Mouse (Mus musculus) midbrain, embryonic 11.5 days (tissue): Measurements from ENCODE around the gene Sgms1. TPM values are rescaled to one million over a fixed set of nuclear protein-coding genes. Genes with fewer than 3 reads are reported as not detected.
"Not testable (repeated sequence)": the region's sequence is repeated elsewhere in the genome, so short reads cannot be mapped to it uniquely, and the experiment has no call there.

Experiments used
- ATAC-seq: fragments of 200-750 bp; cut with Nextera tagmentation; 2 replicates; pipeline ENCODE4 v1.8.0; 2017; ENCODE audit warnings: moderate TSS enrichment, moderate library complexity; ENCODE audit not compliant: low FRiP score
- DNase-seq: peaks from one replicate; pipeline ENCODE4 v3.0.0; 2015; ENCODE audit warnings: low spot score; ENCODE audit errors: missing footprints
- H3K27ac ChIP-seq: fragments of 300-500 bp; sonication (generic); 2 replicates; pipeline ENCODE4 v1.5.1; 2014; ENCODE audit warnings: low read depth, low read length
- H3K27me3 ChIP-seq: fragments of 300-500 bp; sonication (generic); 2 replicates; pipeline ENCODE4 v1.6.1; 2014; ENCODE audit warnings: mild to moderate bottlenecking, low read length, moderate library complexity, mixed read lengths; ENCODE audit not compliant: control insufficient read depth, insufficient read depth
- H3K36me3 ChIP-seq: fragments of 300-500 bp; sonication (generic); 2 replicates; pipeline ENCODE4 v1.6.1; 2014; ENCODE audit warnings: mild to moderate bottlenecking, low read length, moderate library complexity, mixed read lengths; ENCODE audit not compliant: control insufficient read depth, insufficient read depth
- H3K4me1 ChIP-seq: fragments of 300-500 bp; sonication (generic); 2 replicates; pipeline ENCODE4 v1.6.1; 2014; ENCODE audit warnings: low read length; ENCODE audit not compliant: control insufficient read depth, insufficient read depth
- H3K4me2 ChIP-seq: fragments of 300-500 bp; sonication (generic); 2 replicates; pipeline ENCODE4 v1.6.1; 2014; ENCODE audit warnings: mild to moderate bottlenecking, moderate library complexity
- H3K4me3 ChIP-seq: fragments of 300-500 bp; sonication (generic); 2 replicates; pipeline ENCODE4 v1.5.1; 2014; ENCODE audit warnings: low read depth, low read length
- H3K9ac ChIP-seq: fragments of 300-500 bp; sonication (generic); 2 replicates; pipeline ENCODE4 v1.6.1; 2014; ENCODE audit warnings: low read length
- H3K9me3 ChIP-seq: fragments of 300-500 bp; sonication (generic); 2 replicates; pipeline ENCODE4 v1.6.1; 2016; ENCODE audit warnings: low read length; ENCODE audit not compliant: control insufficient read depth
- WGBS: fragments of 180-500 bp; shearing (Covaris S2); extraction: QIAGEN DNeasy Blood & Tissue Kit; methylation state at CpG from one replicate; pipeline ENCODE4 v1.1.7; 2014; 5-methylcytosine and 5-hydroxymethylcytosine counted together
- polyA plus RNA-seq: library from polyadenylated mRNA; unstranded; fragments of >200 nt; fragmentation: Nextera tagmentation; extraction: Ambion mirVana; gene quantifications from 2 replicates; pipeline ENCODE4 v1.2.1, GENCODE M21; 2014

Sgms1 gene
- polyA plus RNA-seq, 1 experiment from 2014 or later, result 10.1 TPM

DNA sequence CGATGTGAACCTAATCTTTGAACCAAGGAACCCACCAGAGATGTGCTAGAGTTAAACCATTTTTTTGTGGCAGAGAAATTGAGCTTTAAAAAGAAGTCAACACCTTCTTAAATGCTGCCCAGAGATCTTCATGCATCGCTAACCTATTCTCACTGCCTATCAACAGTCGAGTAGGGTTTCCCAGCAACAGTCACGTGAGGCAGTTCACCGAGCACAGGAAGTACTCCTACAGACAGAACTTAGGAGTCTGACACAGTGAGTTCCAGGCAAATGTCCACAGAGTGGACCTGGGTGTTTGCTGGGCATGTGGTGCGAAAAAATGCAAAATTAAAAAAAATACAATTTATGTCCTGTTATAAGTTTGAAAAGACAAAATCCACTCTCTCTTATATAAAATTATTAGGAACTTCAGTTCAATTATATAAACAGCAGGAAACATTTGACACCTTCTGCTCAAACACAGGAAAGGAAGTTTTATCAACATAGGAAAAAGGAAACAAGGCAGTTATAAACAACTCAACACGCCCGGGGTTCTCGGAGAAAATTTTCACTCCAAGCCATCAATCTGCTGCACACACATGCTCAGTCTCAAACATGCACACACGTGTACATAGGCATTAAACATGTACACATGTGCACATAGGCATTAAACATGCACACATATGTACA is 64.3 kb downstream of the Sgms1 start:
- ATAC-seq (no peak), DNase-seq (no peak)
- WGBS, result 70% methylated on average over 10 of the region's 10 CpGs
- H3K36me3 ChIP-seq, result no peaks in the 10 kb centered on the region
- peaks cover 3% of the 10 kb centered on the region; the same call in 1 of the 2 replicates for H3K4me1 ChIP-seq
- no peak overlapping the region for H3K4me2 ChIP-seq
- H3K4me3 ChIP-seq, result no peak overlapping the region
- H3K9ac ChIP-seq, result no peak overlapping the region
- H3K27ac ChIP-seq, result no peak overlapping the region
- H3K9me3 ChIP-seq, result no peaks in the 10 kb centered on the region
- no peaks in the 10 kb centered on the region for H3K27me3 ChIP-seq

DNA sequence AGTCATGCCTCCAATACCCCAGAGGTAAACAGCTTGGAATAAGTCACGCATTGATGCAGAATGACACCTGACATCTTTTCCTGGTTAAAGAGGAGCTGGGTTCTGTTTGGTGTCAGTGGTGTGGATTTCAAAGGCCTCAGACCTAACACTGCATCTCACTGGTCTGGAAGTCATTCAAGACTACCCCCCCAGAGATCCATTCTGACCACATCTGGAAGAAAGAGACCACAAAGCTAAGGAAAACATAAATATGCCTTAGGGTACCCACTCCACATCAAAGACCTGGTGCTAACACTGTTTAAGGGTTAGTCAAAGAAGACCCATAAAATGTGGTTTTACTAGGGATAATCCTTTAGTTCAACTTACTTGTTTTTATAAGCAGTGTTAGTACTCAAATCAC is 65.0 kb downstream of the Sgms1 start:
- Histone ChIP-seq H3K4me3 (no peak overlapping the region), H3K36me3 (no peaks in the 10 kb centered on the region), H3K4me1 (peaks cover 3% of the 10 kb centered on the region; the same call in 1 of the 2 replicates), H3K9ac (no peak overlapping the region), H3K27me3 (no peaks in the 10 kb centered on the region), H3K4me2 (no peak overlapping the region), H3K9me3 (no peaks in the 10 kb centered on the region), H3K27ac (no peak overlapping the region)
- ATAC-seq (no peak), DNase-seq (no peak)
- WGBS, result 92% methylated on average over 1 of the region's 1 CpGs

DNA sequence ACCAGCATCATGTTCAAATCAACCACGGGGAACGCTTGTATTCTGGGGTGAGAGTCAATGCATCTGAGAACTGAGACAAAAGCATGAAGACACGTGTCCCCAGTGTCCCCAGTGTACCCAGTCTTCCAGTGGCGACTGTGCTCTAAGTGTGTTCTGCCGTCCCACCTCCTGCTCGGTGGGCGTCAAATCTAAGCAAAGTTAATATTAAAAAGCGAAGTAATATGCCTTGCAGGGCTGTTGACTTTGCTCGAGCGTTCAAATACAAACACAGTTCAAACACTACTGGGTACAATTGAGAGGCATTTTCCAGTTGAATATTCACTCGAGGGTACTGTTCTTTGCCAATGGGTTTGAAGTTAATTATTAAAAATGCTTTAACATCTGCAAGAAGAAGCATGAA is 66.4 kb downstream of the Sgms1 start:
- DNase-seq, result no peak
- no peak for ATAC-seq

DNA sequence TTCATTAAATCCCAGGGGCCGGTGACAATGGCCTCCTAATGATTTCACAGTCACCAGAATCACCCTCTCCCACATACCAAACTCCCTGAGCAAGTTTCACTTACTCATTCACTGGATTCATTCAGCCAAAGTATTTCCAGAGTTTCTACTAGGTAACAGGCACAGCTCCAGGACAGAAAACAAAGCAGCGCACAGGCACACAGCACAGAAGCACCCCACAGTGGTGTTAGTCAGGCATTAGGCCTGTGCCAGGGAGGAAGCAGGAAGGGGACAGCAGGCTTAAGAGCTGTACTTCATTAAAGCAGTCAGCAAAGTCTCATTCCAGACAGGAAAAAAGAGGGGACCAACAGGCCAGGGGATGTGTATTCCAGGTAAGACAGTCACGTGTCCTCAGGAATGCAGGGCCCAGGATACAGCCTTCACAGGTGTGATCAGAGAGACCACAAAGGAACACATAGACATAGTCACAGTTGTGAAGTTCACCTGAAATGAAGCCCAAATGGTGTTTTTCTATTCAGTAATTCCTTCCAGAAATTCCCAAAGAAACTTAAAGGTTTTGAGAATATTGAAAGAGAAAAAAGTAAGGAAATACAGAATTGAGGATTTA is 67.0 kb downstream of the Sgms1 start:
- H3K4me3 ChIP-seq, result no peak overlapping the region
- H3K27me3 ChIP-seq, result no peaks in the 10 kb centered on the region
- no peak for ATAC-seq
- no peak overlapping the region for H3K27ac ChIP-seq
- no peaks in the 10 kb centered on the region for H3K36me3 ChIP-seq
- H3K9me3 ChIP-seq, result no peaks in the 10 kb centered on the region
- WGBS, result 41% methylated on average over 3 of the region's 3 CpGs
- no peak overlapping the region for H3K9ac ChIP-seq
- DNase-seq, result no peak
- peaks cover 8% of the 10 kb centered on the region for H3K4me1 ChIP-seq
- H3K4me2 ChIP-seq, result no peak overlapping the region

More for the DNA sequence above, 66.4 kb downstream of the Sgms1 start:
- Histone ChIP-seq H3K4me2 (no peak overlapping the region), H3K27ac (no peak overlapping the region), H3K4me1 (peaks cover 8% of the 10 kb centered on the region), H3K27me3 (no peaks in the 10 kb centered on the region), H3K9ac (no peak overlapping the region), H3K4me3 (no peak overlapping the region), H3K9me3 (no peaks in the 10 kb centered on the region), H3K36me3 (no peaks in the 10 kb centered on the region)
- WGBS, result 78% methylated on average over 11 of the region's 11 CpGs

DNA sequence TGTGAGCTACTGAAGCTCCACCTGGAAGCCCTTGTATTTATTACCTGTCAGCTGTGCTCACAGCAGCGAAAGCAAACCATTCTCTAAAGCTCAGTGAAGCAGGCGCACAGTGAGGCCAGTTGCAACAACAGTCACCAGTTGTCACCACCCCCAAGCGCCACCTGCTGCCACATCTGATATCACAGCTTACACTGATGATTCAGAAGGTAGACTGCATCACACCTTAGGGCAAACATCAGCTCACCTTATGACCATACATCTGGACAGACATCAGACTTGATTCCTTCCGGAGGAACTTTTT is 69.2 kb downstream of the Sgms1 start:
- no peaks in the 10 kb centered on the region for H3K9me3 ChIP-seq
- ATAC-seq (no peak), DNase-seq (no peak)
- H3K9ac ChIP-seq, result no peak overlapping the region
- peaks cover 8% of the 10 kb centered on the region for H3K4me1 ChIP-seq
- H3K4me2 ChIP-seq, result no peak overlapping the region
- 49% methylated on average over 4 of the region's 4 CpGs for WGBS
- H3K27ac ChIP-seq, result no peak overlapping the region
- no peaks in the 10 kb centered on the region for H3K27me3 ChIP-seq
- no peaks in the 10 kb centered on the region for H3K36me3 ChIP-seq
- no peak overlapping the region for H3K4me3 ChIP-seq

DNA sequence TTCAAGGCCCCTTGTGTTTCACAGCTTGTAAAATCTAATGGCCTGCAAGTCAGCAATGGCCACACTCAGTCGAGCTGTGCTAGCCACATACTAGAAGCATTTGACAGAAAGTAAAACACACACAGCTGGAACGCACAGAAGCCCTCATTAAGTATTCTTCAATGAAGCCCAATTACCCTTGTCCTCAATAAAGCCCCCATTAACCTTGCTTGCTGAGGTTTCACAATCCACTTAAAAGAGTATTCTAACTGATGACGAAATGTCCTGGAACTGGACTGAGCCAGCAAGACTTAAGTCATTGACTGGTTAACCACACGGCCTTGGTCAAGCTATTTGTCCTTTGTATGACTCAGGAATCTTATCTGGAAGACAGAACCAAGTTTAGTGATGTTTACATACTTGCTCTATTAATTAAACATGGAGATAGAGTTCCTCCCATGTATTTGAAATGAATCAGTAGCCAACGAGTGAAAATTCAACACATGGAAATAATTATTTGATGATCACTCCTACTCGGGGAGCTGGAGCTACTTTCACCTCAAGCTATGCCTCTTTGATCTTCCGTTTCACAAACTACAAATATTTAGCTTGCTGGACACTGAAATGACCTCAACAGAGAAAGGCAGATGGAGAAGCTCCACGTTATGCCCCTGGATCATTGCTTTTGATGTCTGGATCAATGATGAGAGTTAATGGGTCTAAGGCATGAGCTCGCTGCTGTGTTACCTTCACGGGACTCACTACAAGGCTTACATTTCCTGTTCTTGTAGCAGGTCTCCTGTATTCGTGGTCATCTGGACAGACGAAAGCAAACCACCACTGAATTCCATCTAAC is 69.8 kb downstream of the Sgms1 start:
- 75% methylated on average over 12 of the region's 12 CpGs for WGBS
- Histone ChIP-seq H3K36me3 (no peaks in the 10 kb centered on the region), H3K9ac (no peak overlapping the region), H3K4me2 (no peak overlapping the region), H3K4me1 (peaks cover 8% of the 10 kb centered on the region), H3K27me3 (no peaks in the 10 kb centered on the region), H3K4me3 (no peak overlapping the region), H3K9me3 (no peaks in the 10 kb centered on the region), H3K27ac (no peak overlapping the region)
- DNase-seq (no peak), ATAC-seq (no peak)

DNA sequence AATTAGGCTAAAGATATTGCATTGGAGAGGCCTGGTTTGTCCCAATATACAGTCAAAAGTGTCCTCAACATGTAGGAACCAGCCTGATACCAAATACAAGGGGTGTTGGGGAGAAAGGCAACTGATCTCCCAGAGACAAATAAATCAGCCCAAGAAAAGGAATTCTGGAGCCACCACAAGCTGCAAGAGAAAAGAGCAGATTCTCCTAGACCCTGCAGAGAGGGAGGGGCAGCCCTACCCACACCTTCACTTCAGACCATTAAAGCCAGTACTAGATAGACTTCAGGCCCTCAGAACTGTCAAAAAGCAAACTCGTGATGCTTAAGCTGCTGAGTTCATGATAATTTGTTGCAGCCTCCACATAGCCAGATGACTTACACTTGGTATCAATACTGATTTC is 70.5 kb downstream of the Sgms1 start:
- H3K4me1 ChIP-seq, result peaks cover 8% of the 10 kb centered on the region
- H3K27ac ChIP-seq, result no peak overlapping the region
- no peaks in the 10 kb centered on the region for H3K9me3 ChIP-seq
- H3K4me3 ChIP-seq, result no peak overlapping the region
- no peak for ATAC-seq
- WGBS, result 82% methylated on average over 1 of the region's 1 CpGs
- no peak for DNase-seq
- H3K4me2 ChIP-seq, result no peak overlapping the region
- H3K9ac ChIP-seq, result no peak overlapping the region
- H3K27me3 ChIP-seq, result no peaks in the 10 kb centered on the region
- no peaks in the 10 kb centered on the region for H3K36me3 ChIP-seq

DNA sequence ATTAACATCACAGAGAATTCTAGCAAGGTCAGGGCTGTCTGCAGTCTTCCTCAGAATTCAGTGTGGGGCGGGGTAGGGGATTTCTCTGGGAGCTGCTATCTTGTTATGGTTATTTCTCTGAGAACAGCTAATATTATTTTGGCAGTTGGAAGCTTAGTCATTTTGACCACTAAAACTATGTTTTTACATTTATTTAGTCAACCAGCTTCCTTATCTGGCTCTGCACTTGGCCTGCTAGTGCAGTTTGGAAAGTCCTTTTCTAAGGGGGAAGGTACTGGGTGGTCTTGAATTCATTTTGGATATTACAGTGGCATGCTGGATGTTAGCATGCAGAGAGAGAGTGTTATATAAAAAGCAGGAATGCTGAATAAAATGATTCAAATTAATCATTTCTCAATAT is 72.2 kb downstream of the Sgms1 start:
- not testable (repeated sequence) for H3K9me3 ChIP-seq, DNase-seq, H3K4me1 ChIP-seq, H3K27me3 ChIP-seq, H3K27ac ChIP-seq, H3K36me3 ChIP-seq, ATAC-seq, H3K9ac ChIP-seq, H3K4me3 ChIP-seq, H3K4me2 ChIP-seq
- WGBS, result 87% methylated on average over 1 of the region's 1 CpGs

DNA sequence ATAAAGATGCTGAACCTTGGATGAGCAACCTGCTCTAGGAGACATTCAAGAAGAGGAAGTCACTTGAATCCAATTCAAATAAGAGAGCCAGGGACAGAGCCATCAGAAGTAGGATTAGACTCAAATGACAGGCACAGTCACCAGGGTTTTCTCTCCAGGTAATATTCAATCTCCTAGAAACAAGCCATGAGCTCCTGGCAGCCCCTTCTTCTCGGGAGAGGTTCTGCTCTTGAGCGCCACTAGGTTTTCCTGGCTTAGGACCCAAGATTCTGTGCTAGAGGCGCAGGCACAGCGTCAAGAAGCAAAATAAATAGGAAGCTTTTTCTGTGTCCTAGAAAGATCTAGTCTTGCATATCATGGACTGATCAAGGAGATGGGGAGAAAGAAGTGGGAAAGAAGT is 76.2 kb downstream of the Sgms1 start:
- no peak for DNase-seq
- Histone ChIP-seq H3K36me3 (no peaks in the 10 kb centered on the region), H3K27me3 (no peaks in the 10 kb centered on the region), H3K9me3 (no peaks in the 10 kb centered on the region), H3K9ac (no peak overlapping the region), H3K4me3 (no peak overlapping the region), H3K27ac (no peak overlapping the region), H3K4me2 (no peak overlapping the region), H3K4me1 (no peaks in the 10 kb centered on the region)
- 94% methylated on average over 4 of the region's 4 CpGs for WGBS
- ATAC-seq, result no peak
